Mouse (Mus musculus): ENCODE results near the gene Fgf12. TPM values are rescaled to one million over a fixed set of nuclear protein-coding genes. Genes with fewer than 3 reads are reported as not detected.

The Fgf12 gene
- polyA plus RNA-seq, 1 experiment from 2014 or later, result 0.74 TPM

DNA sequence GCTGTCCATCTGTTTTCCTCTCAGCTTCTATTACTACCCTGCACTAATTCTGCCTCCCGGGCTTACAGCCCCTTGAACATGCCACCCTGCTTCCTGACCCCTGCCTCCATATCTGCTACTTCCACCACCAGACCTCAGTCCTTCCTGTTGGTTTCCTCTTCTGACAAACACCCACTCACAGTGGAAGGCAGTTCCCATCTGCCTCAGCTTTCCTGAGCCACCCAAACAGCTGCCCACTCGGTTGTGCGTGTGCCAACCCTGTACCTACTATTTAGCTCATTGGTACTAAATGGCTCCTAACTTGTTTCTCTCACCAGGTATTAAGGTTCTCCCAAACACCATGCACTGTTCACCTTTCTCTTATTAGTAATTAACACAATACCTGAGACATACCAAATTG lies 71.2 kb downstream of the Fgf12 start:
- 81% methylated on average over 3 of the region's 3 CpGs for WGBS
- no peak overlapping the region for H3K9ac ChIP-seq (ENCODE audit: low read length)
- ATAC-seq (ENCODE audit: low FRiP score, low TSS enrichment) (no peak), DNase-seq (ENCODE audit: low spot score) (no peak)
- H3K4me3 ChIP-seq (ENCODE audit: low read depth, low read length), result no peak overlapping the region
- H3K27me3 ChIP-seq (ENCODE audit: control insufficient read depth, insufficient read depth, low read length), result no peaks in the 10 kb centered on the region
- no peak overlapping the region for H3K27ac ChIP-seq (replicated peaks)
- no peaks in the 10 kb centered on the region for H3K9me3 ChIP-seq (ENCODE audit: control insufficient read depth, low read length)
- H3K4me1 ChIP-seq (replicated peaks; ENCODE audit: control insufficient read depth, insufficient read depth), result no peaks in the 10 kb centered on the region
- no peaks in the 10 kb centered on the region for H3K36me3 ChIP-seq (ENCODE audit: control insufficient read depth, insufficient read depth, low read length)
- no peak overlapping the region for H3K4me2 ChIP-seq (replicated peaks; ENCODE audit: low read depth)
- no peak for TF ChIP-seq CTCF (IDR thresholded peaks at IDR 0.05; ENCODE audit: low read depth)
- no peak for TF ChIP-seq EP300 (optimal IDR thresholded peaks at IDR 0.05)

DNA sequence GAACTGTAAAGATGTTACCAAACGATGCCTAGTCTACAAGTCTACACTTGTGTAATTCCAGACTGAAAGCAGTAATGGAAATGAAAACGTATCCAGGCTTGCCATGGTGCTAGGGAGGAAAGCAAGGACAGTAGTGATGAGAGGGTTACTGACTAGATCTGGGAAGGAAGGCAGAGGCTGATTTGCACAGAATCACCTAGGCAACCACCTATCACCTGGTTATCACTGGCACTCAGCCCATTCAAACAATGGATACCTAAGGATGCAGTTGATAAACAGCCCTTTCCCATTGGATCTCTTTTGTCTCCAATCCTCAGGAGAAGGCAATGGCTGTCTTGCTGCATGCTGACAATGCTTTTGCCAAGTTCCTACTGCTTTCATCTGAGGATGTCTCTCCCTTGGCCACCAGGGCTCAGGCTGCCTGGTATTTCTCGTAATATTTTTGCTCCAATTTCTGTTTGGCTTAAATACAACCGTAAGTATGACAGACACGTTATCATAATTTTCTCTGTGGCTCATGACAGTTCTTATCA lies 84.0 kb downstream of the Fgf12 start:
- Histone ChIP-seq H3K36me3 (ENCODE audit: control insufficient read depth, insufficient read depth, low read length) (no peaks in the 10 kb centered on the region), H3K27ac (replicated peaks) (no peak overlapping the region), H3K4me2 (replicated peaks; ENCODE audit: low read depth) (no peak overlapping the region), H3K27me3 (ENCODE audit: control insufficient read depth, insufficient read depth, low read length) (no peaks in the 10 kb centered on the region), H3K4me3 (ENCODE audit: low read depth, low read length) (no peak overlapping the region), H3K9ac (ENCODE audit: low read length) (no peak overlapping the region), H3K4me1 (replicated peaks; ENCODE audit: control insufficient read depth, insufficient read depth) (no peaks in the 10 kb centered on the region), H3K9me3 (ENCODE audit: control insufficient read depth, low read length) (no peaks in the 10 kb centered on the region)
- ATAC-seq (ENCODE audit: low FRiP score, low TSS enrichment) (no peak), DNase-seq (ENCODE audit: low spot score) (no peak)
- WGBS, result 85% methylated on average over 5 of the region's 5 CpGs
- TF ChIP-seq CTCF (IDR thresholded peaks at IDR 0.05; ENCODE audit: low read depth), result no peak
- TF ChIP-seq EP300 (optimal IDR thresholded peaks at IDR 0.05), result no peak

DNA sequence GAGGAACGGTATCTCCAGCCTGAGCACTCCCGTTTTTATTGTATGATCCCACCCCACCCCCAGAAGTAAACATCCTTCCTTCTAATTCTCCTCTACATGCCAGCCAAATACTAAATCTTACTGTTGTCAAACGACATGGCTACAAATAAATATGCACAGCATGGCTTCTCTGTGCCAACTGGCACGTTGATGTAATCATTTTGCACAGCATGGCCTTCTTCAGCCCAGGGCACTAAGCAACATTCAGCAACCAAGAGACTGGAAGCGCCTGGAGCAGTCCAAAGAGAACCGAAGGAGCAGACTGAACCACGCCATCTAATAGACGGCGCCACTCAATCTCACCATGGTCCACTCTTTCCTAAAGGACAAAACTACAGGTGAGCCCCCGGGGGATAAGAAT lies 100.2 kb downstream of the Fgf12 start:
- H3K4me3 ChIP-seq (ENCODE audit: low read depth, low read length), result no peak overlapping the region
- H3K36me3 ChIP-seq (ENCODE audit: control insufficient read depth, insufficient read depth, low read length), result no peaks in the 10 kb centered on the region
- no peak overlapping the region for H3K9ac ChIP-seq (ENCODE audit: low read length)
- ATAC-seq (ENCODE audit: low FRiP score, low TSS enrichment) (no peak), DNase-seq (ENCODE audit: low spot score) (no peak)
- TF ChIP-seq EP300 (optimal IDR thresholded peaks at IDR 0.05), result no peak
- no peak for TF ChIP-seq CTCF (IDR thresholded peaks at IDR 0.05; ENCODE audit: low read depth)
- WGBS, result 83% methylated on average over 10 of the region's 10 CpGs
- H3K27me3 ChIP-seq (ENCODE audit: control insufficient read depth, insufficient read depth, low read length), result no peaks in the 10 kb centered on the region
- H3K4me2 ChIP-seq (replicated peaks; ENCODE audit: low read depth), result no peak overlapping the region
- no peaks in the 10 kb centered on the region for H3K9me3 ChIP-seq (ENCODE audit: control insufficient read depth, low read length)
- H3K4me1 ChIP-seq (replicated peaks; ENCODE audit: control insufficient read depth, insufficient read depth), result no peaks in the 10 kb centered on the region
- H3K27ac ChIP-seq (replicated peaks), result no peak overlapping the region

DNA sequence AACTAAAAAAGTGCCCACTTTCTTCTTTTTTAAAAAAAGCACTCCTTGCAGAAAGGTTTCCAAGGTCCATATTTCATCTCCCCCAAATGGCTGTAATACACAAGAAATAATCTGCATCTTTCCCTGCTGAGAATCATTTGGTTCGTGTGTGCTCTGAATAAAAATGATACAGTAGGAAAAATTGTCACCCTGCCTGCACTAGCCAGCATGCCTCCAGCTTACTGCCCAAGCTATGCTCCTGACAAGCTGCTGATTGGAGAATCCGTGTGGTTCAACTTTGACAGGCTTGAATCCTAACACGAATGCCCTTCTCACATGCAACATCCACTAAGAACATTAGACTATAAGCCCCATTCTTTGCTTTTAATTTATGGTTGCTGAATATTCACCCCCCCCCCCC lies 102.3 kb downstream of the Fgf12 start:
- Histone ChIP-seq H3K27ac (replicated peaks) (no peak overlapping the region), H3K9me3 (ENCODE audit: control insufficient read depth, low read length) (no peaks in the 10 kb centered on the region), H3K4me3 (ENCODE audit: low read depth, low read length) (no peak overlapping the region), H3K27me3 (ENCODE audit: control insufficient read depth, insufficient read depth, low read length) (no peaks in the 10 kb centered on the region), H3K4me1 (replicated peaks; ENCODE audit: control insufficient read depth, insufficient read depth) (no peaks in the 10 kb centered on the region), H3K36me3 (ENCODE audit: control insufficient read depth, insufficient read depth, low read length) (no peaks in the 10 kb centered on the region), H3K9ac (ENCODE audit: low read length) (no peak overlapping the region), H3K4me2 (replicated peaks; ENCODE audit: low read depth) (no peak overlapping the region)
- DNase-seq (ENCODE audit: low spot score) (no peak), ATAC-seq (ENCODE audit: low FRiP score, low TSS enrichment) (no peak)
- TF ChIP-seq CTCF (IDR thresholded peaks at IDR 0.05; ENCODE audit: low read depth) (no peak), EP300 (optimal IDR thresholded peaks at IDR 0.05) (no peak)
- 55% methylated on average over 3 of the region's 3 CpGs for WGBS

DNA sequence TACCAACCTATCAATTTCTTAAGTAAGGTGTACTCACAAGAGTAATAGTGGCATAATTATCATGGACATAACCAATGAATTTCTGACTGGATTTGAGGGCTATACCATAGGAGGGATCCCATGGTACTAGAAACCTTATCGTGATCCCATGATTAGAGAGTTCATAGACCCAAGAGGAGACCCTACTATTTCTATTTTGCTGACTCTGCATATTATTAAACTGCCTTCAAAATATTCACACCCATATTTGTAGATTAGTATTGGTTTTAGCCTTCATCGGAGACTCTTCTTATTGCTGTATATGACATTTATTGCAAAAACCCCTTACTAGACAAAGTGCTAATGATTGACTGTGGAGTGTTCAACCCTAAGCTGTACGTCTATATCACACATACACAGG lies 107.8 kb downstream of the Fgf12 start:
- TF ChIP-seq CTCF (IDR thresholded peaks at IDR 0.05; ENCODE audit: low read depth) (no peak), EP300 (optimal IDR thresholded peaks at IDR 0.05) (no peak)
- DNase-seq (ENCODE audit: low spot score) (no peak), ATAC-seq (ENCODE audit: low FRiP score, low TSS enrichment) (no peak)
- H3K36me3 ChIP-seq (ENCODE audit: control insufficient read depth, insufficient read depth, low read length), result no peaks in the 10 kb centered on the region
- no peaks in the 10 kb centered on the region for H3K27me3 ChIP-seq (ENCODE audit: control insufficient read depth, insufficient read depth, low read length)
- no peak overlapping the region for H3K4me3 ChIP-seq (ENCODE audit: low read depth, low read length)
- H3K4me2 ChIP-seq (replicated peaks; ENCODE audit: low read depth), result no peak overlapping the region
- no peak overlapping the region for H3K27ac ChIP-seq (replicated peaks)
- no peaks in the 10 kb centered on the region for H3K9me3 ChIP-seq (ENCODE audit: control insufficient read depth, low read length)
- WGBS, result 83% methylated on average over 3 of the region's 3 CpGs
- H3K9ac ChIP-seq (ENCODE audit: low read length), result no peak overlapping the region
- no peaks in the 10 kb centered on the region for H3K4me1 ChIP-seq (replicated peaks; ENCODE audit: control insufficient read depth, insufficient read depth)

DNA sequence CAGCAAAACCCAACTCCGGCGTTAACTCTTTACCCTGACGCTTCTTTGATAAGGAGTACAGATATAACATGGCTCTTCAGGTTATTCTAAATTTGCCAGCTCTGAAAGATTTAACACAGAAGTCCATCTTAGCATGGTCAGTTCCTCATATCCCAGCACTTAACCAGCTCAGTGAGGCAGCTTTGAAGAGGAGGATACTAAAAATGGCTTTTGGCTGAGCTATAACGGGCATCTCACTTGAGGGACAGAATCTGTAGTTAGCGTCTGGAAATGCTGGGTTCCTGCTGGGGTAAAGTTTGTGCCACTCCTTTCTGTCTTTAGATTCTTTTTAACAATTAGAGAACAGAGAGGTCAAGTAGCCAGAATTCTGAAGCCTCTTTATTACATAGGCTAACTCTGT lies 121.1 kb downstream of the Fgf12 start:
- Histone ChIP-seq H3K36me3 (ENCODE audit: control insufficient read depth, insufficient read depth, low read length) (no peaks in the 10 kb centered on the region), H3K27me3 (ENCODE audit: control insufficient read depth, insufficient read depth, low read length) (no peaks in the 10 kb centered on the region), H3K4me2 (replicated peaks; ENCODE audit: low read depth) (no peak overlapping the region), H3K27ac (replicated peaks) (no peak overlapping the region), H3K4me3 (ENCODE audit: low read depth, low read length) (no peak overlapping the region), H3K4me1 (replicated peaks; ENCODE audit: control insufficient read depth, insufficient read depth) (no peaks in the 10 kb centered on the region), H3K9ac (ENCODE audit: low read length) (no peak overlapping the region), H3K9me3 (ENCODE audit: control insufficient read depth, low read length) (no peaks in the 10 kb centered on the region)
- no peak for ATAC-seq (ENCODE audit: low FRiP score, low TSS enrichment)
- DNase-seq (ENCODE audit: low spot score), result no peak
- WGBS, result 80% methylated on average over 5 of the region's 5 CpGs
- TF ChIP-seq CTCF (IDR thresholded peaks at IDR 0.05; ENCODE audit: low read depth) (no peak), EP300 (optimal IDR thresholded peaks at IDR 0.05) (no peak)
